Mouse (Mus musculus) CH12.LX (cell line): ENCODE results near the gene Mdc1. TPM values are rescaled to one million over a fixed set of nuclear protein-coding genes. Genes with fewer than 3 reads are reported as not detected.

Experiments
- DNase-seq: peaks from one replicate; pipeline ENCODE4 v3.0.0-alpha.2; 2013; ENCODE audit errors: extremely low read depth
- H3K27ac ChIP-seq: 2 replicates; pipeline ENCODE4 v1.5.1; 2012; ENCODE audit warnings: low read depth, mild to moderate bottlenecking, control low read depth, moderate library complexity; ENCODE audit not compliant: insufficient read depth
- H3K27me3 ChIP-seq: replicated peaks from 2 replicates; pipeline ENCODE3; 2012; ENCODE audit warnings: inconsistent platforms
- H3K36me3 ChIP-seq, 2 experiments: replicated peaks in 1 of 2; 2 replicates each; pipeline versions ENCODE3 to v1.6.1; 2012; ENCODE audit warnings: inconsistent platforms in 1 of 2, low read length in 1 of 2, mild to moderate bottlenecking in 1 of 2, mixed read lengths in 1 of 2, moderate library complexity in 1 of 2; ENCODE audit not compliant: control insufficient read depth in 1 of 2, insufficient read depth in 1 of 2
- H3K4me1 ChIP-seq, 2 experiments: 2 replicates each; pipeline ENCODE4 v1.6.1; 2012; ENCODE audit warnings: inconsistent platforms in 1 of 2, moderate library complexity in 1 of 2; ENCODE audit not compliant: insufficient read depth in 2 of 2, control insufficient read depth in 1 of 2
- H3K4me2 ChIP-seq: 2 replicates; pipeline ENCODE4 v1.6.1; 2012; ENCODE audit warnings: low read depth, mild to moderate bottlenecking, control low read depth; ENCODE audit not compliant: poor library complexity, insufficient read depth, severe bottlenecking
- H3K4me3 ChIP-seq, 3 experiments: fragments of 150-350 bp in 1 of 3; sonication (generic) in 1 of 3; replicated peaks in 1 of 3; 2 replicates each; pipeline versions ENCODE3 to v1.5.1; 2011 to 2012; ENCODE audit warnings: low read depth in 2 of 3, low read length in 2 of 3, mild to moderate bottlenecking in 2 of 3, moderate library complexity in 2 of 3, control low read depth in 1 of 3, improper control_type of control experiment in 1 of 3, inconsistent platforms in 1 of 3, mixed read lengths in 1 of 3; ENCODE audit not compliant: poor library complexity in 1 of 3
- H3K79me2 ChIP-seq: replicated peaks from 2 replicates; pipeline ENCODE4 v1.6.1; 2012; ENCODE audit warnings: mild to moderate bottlenecking, moderate library complexity; ENCODE audit not compliant: control insufficient read depth, poor library complexity, insufficient read depth, severe bottlenecking; ENCODE audit errors: extremely low read depth
- H3K9ac ChIP-seq: 2 replicates; pipeline ENCODE4 v1.6.1; 2012; ENCODE audit warnings: low read depth, mild to moderate bottlenecking, control low read depth, moderate library complexity; ENCODE audit not compliant: insufficient read depth
- H3K9me3 ChIP-seq: replicated peaks from 2 replicates; pipeline ENCODE3; 2012; ENCODE audit warnings: low read length, inconsistent platforms, mixed read lengths
- BHLHE40 ChIP-seq: IDR thresholded peaks from 2 replicates; pipeline ENCODE4 v1.6.1; 2011; ENCODE audit warnings: mild to moderate bottlenecking, low read depth, low read length, improper control_type of control experiment
- CHD1 ChIP-seq: IDR thresholded peaks from 2 replicates; pipeline ENCODE4 v1.6.1; 2012; ENCODE audit warnings: low read depth, low read length, improper control_type of control experiment, inconsistent platforms
- CHD2 ChIP-seq: IDR thresholded peaks from 2 replicates; pipeline ENCODE4 v1.6.1; 2011; ENCODE audit warnings: low read length, improper control_type of control experiment
- CTCF ChIP-seq, 2 experiments: IDR thresholded peaks in 1 of 2; conservative IDR thresholded peaks in 1 of 2; 2 replicates each; pipeline ENCODE4 v1.5.1; 2011 to 2012; ENCODE audit warnings: low read depth in 2 of 2, low read length in 2 of 2, improper control_type of control experiment in 1 of 2, inconsistent platforms in 1 of 2, mild to moderate bottlenecking in 1 of 2, moderate library complexity in 1 of 2
- E2F4 ChIP-seq: IDR thresholded peaks from 2 replicates; pipeline ENCODE4 v1.6.1; 2011; ENCODE audit warnings: low read depth, low read length, improper control_type of control experiment; ENCODE audit not compliant: insufficient replicate concordance
- ELF1 ChIP-seq: IDR thresholded peaks from 2 replicates; pipeline ENCODE4 v1.6.1; 2014; ENCODE audit warnings: low read depth, mild to moderate bottlenecking, inconsistent platforms, low read length, improper control_type of control experiment
- EP300 ChIP-seq: IDR thresholded peaks from 2 replicates; pipeline ENCODE4 v1.6.1; 2011; ENCODE audit warnings: low read length, improper control_type of control experiment
- ETS1 ChIP-seq: conservative IDR thresholded peaks from 2 replicates; pipeline ENCODE4 v1.6.1; 2012; ENCODE audit warnings: low read depth, mild to moderate bottlenecking, inconsistent platforms, low read length, improper control_type of control experiment, moderate library complexity
- GABPA ChIP-seq: IDR thresholded peaks from 2 replicates; pipeline ENCODE4 v1.6.1; 2012; ENCODE audit warnings: low read depth, low read length, improper control_type of control experiment, inconsistent platforms; ENCODE audit not compliant: insufficient replicate concordance
- HCFC1 ChIP-seq: IDR thresholded peaks from 2 replicates; pipeline ENCODE4 v1.6.1; 2012; ENCODE audit warnings: low read depth, mild to moderate bottlenecking, inconsistent platforms, low read length, improper control_type of control experiment
- IRF4 ChIP-seq: IDR thresholded peaks from 2 replicates; pipeline ENCODE4 v1.6.1; 2014; ENCODE audit warnings: low read depth, mild to moderate bottlenecking, inconsistent platforms, low read length, improper control_type of control experiment
- JUN ChIP-seq: IDR thresholded peaks from 2 replicates; pipeline ENCODE4 v1.6.1; 2011; ENCODE audit warnings: low read depth, mild to moderate bottlenecking, low read length, improper control_type of control experiment, moderate library complexity; ENCODE audit not compliant: insufficient read depth
- JUND ChIP-seq: conservative IDR thresholded peaks from 2 replicates; pipeline ENCODE4 v1.6.1; 2011; ENCODE audit warnings: low read depth, low read length, improper control_type of control experiment
- KAT2A ChIP-seq: IDR thresholded peaks from 2 replicates; pipeline ENCODE4 v1.6.1; 2012; ENCODE audit warnings: low read length, improper control_type of control experiment, inconsistent platforms; ENCODE audit not compliant: insufficient replicate concordance
- MAFK ChIP-seq: IDR thresholded peaks from 2 replicates; pipeline ENCODE4 v1.6.1; 2011; ENCODE audit warnings: low read length, improper control_type of control experiment; ENCODE audit not compliant: insufficient replicate concordance
- MAX ChIP-seq: IDR thresholded peaks from 2 replicates; pipeline ENCODE4 v1.6.1; 2011; ENCODE audit warnings: low read length, improper control_type of control experiment
- MAZ ChIP-seq: IDR thresholded peaks from 2 replicates; pipeline ENCODE4 v1.6.1; 2012; ENCODE audit warnings: low read depth, mild to moderate bottlenecking, inconsistent platforms, low read length, improper control_type of control experiment, moderate library complexity
- MEF2A ChIP-seq: IDR thresholded peaks from 2 replicates; pipeline ENCODE4 v1.6.1; 2014; ENCODE audit warnings: low read depth, mild to moderate bottlenecking, inconsistent platforms, low read length, improper control_type of control experiment, borderline replicate concordance
- MXI1 ChIP-seq: IDR thresholded peaks from 2 replicates; pipeline ENCODE4 v1.6.1; 2011; ENCODE audit warnings: mild to moderate bottlenecking, low read depth, low read length, improper control_type of control experiment
- MYC ChIP-seq: IDR thresholded peaks from 2 replicates; pipeline ENCODE4 v1.6.1; 2011; ENCODE audit warnings: low read depth, mild to moderate bottlenecking, improper control_type of control experiment, low read length
- NELFE ChIP-seq: IDR thresholded peaks from 2 replicates; pipeline ENCODE4 v1.6.1; 2011; ENCODE audit warnings: low read depth, low read length, improper control_type of control experiment
- NRF1 ChIP-seq: IDR thresholded peaks from 2 replicates; pipeline ENCODE4 v1.6.1; 2014; ENCODE audit warnings: low read depth, mild to moderate bottlenecking, inconsistent platforms, low read length, improper control_type of control experiment, moderate library complexity
- PAX5 ChIP-seq: IDR thresholded peaks from 2 replicates; pipeline ENCODE4 v1.6.1; 2012; ENCODE audit warnings: low read length, inconsistent platforms, mixed read lengths
- POLR2A ChIP-seq: IDR thresholded peaks from 2 replicates; pipeline ENCODE4 v1.6.1; 2011; ENCODE audit warnings: low read depth, mild to moderate bottlenecking, improper control_type of control experiment, low read length
- POLR2AphosphoS2 ChIP-seq: IDR thresholded peaks from 2 replicates; pipeline ENCODE4 v1.6.1; 2011; ENCODE audit warnings: low read depth, low read length, improper control_type of control experiment
- RAD21 ChIP-seq: IDR thresholded peaks from 2 replicates; pipeline ENCODE4 v1.6.1; 2011; ENCODE audit warnings: low read depth, mild to moderate bottlenecking, low read length, improper control_type of control experiment, moderate library complexity
- RCOR1 ChIP-seq: conservative IDR thresholded peaks from 2 replicates; pipeline ENCODE4 v1.6.1; 2012; ENCODE audit warnings: low read depth, mild to moderate bottlenecking, inconsistent platforms, low read length, improper control_type of control experiment
- SIN3A ChIP-seq: IDR thresholded peaks from 2 replicates; pipeline ENCODE4 v1.6.1; 2012; ENCODE audit warnings: low read length, improper control_type of control experiment, inconsistent platforms
- SMC3 ChIP-seq: IDR thresholded peaks from 2 replicates; pipeline ENCODE4 v1.6.1; 2011; ENCODE audit warnings: low read depth, low read length, improper control_type of control experiment
- TBP ChIP-seq: conservative IDR thresholded peaks from 2 replicates; pipeline ENCODE4 v1.6.1; 2011; ENCODE audit warnings: low read depth, low read length, improper control_type of control experiment
- TCF12 ChIP-seq: IDR thresholded peaks from 2 replicates; pipeline ENCODE4 v1.6.1; 2014; ENCODE audit warnings: low read depth, mild to moderate bottlenecking, inconsistent platforms, low read length, improper control_type of control experiment
- UBTF ChIP-seq: IDR thresholded peaks from 2 replicates; pipeline ENCODE4 v1.6.1; 2012; ENCODE audit warnings: low read depth, mild to moderate bottlenecking, inconsistent platforms, low read length, improper control_type of control experiment, moderate library complexity
- USF1 ChIP-seq: IDR thresholded peaks from 2 replicates; pipeline ENCODE4 v1.6.1; 2014; ENCODE audit warnings: low read depth, mild to moderate bottlenecking, inconsistent platforms, low read length, improper control_type of control experiment
- USF2 ChIP-seq: conservative IDR thresholded peaks from 2 replicates; pipeline ENCODE4 v1.6.1; 2011; ENCODE audit warnings: low read depth, low read length, improper control_type of control experiment
- ZC3H11A ChIP-seq: IDR thresholded peaks from 2 replicates; pipeline ENCODE4 v1.6.1; 2012; ENCODE audit warnings: low read depth, mild to moderate bottlenecking, inconsistent platforms, low read length, improper control_type of control experiment
- ZKSCAN1 ChIP-seq: IDR thresholded peaks from 2 replicates; pipeline ENCODE4 v1.6.1; 2012; ENCODE audit warnings: low read depth, inconsistent platforms, low read length, improper control_type of control experiment, borderline replicate concordance
- ZMIZ1 ChIP-seq: IDR thresholded peaks from 2 replicates; pipeline ENCODE4 v1.6.1; 2012; ENCODE audit warnings: low read depth, mild to moderate bottlenecking, inconsistent platforms, low read length, improper control_type of control experiment
- ZNF384 ChIP-seq: IDR thresholded peaks from 2 replicates; pipeline ENCODE4 v1.6.1; 2012; ENCODE audit warnings: low read depth, low read length, improper control_type of control experiment, inconsistent platforms
- dilution Hi-C: fragments of 300-500 bp; cut with MboI; formaldehyde crosslinking; loops from 2 replicates; pipeline ENCODE4 v1.14.3; 2020; ENCODE audit warnings: low sequenced_read_pairs; ENCODE audit not compliant: extremely low pct_unique_long_range_greater_than_20kb, extremely low pct_ligation_motif_present
- in situ Hi-C: fragments of 300-500 bp; cut with MboI; formaldehyde crosslinking; loops from 3 replicates; pipeline ENCODE4 v1.14.3; 2019; ENCODE audit warnings: low sequenced_read_pairs, low pct_ligation_motif_present, low pct_unique_long_range_greater_than_20kb, mixed read lengths
- polyA plus RNA-seq: library from polyadenylated mRNA; unstranded; fragments of >175 nt; gene quantifications from 2 replicates; pipeline ENCODE4 v1.2.1, GENCODE M21; 2012; ENCODE audit warnings: low read depth; ENCODE audit not compliant: insufficient read length
- total RNA-seq, 2 experiments: library from RNA; depleted of rRNA; stranded (reverse); fragments of 300-350 nt in 1 of 2; fragments of >200 nt in 1 of 2; gene quantifications; 2 replicates each; pipeline ENCODE4 v1.2.3; 2012 to 2014

The Mdc1 gene
- total and polyA plus RNA-seq, 3 experiments, result 3.3 to 15.7 (median 8.2) TPM

GRCm38 (mm10) chr17:35838122-35838544, 3.2 kb upstream of the Mdc1 start, which contains the start of gene Tubb5:
Tubb5 (minus strand) TSS chr17:35838306.
- H3K79me2 ChIP-seq, result peaks cover 38% of the 10 kb centered on the region
- peak within 1 kb of the TSS; percentile 99 for H3K9ac ChIP-seq
- in situ Hi-C loops, result loop anchor here (5.0 kb wide), 1 partner anchor 34 kb away; no protein-coding TSS in a partner anchor
- H3K27me3 ChIP-seq, result no peaks in the 10 kb centered on the region
- H3K4me3 ChIP-seq, result peak within 1 kb of the TSS; percentile 83 to 93 (median 89)
- peaks cover 11 to 45% of the 10 kb centered on the region in 2 experiments for H3K4me1 ChIP-seq
- H3K36me3 ChIP-seq, result peaks cover 35 to 38% of the 10 kb centered on the region in 2 experiments
- dilution Hi-C loops, result no loop called here
- no peaks in the 10 kb centered on the region for H3K9me3 ChIP-seq
- peak within 1 kb of the TSS; percentile 79 for H3K27ac ChIP-seq
- peak; percentile 96 for DNase-seq
- TF ChIP-seq POLR2AphosphoS2 (peak; percentile 89), RAD21 (no peak), MAX (peak; percentile 72; the same call in 1 of the 2 replicates), RCOR1 (no peak), ZKSCAN1 (no peak), BHLHE40 (peak; percentile 96), ZMIZ1 (peak; percentile 95), ELF1 (peak; percentile 56; the same call in 1 of the 2 replicates), TCF12 (peak; percentile 88), CTCF (conservative IDR thresholded peaks at IDR 0.05 in 1 of 2, IDR thresholded peaks at IDR 0.05 in 1 of 2; ENCODE audit: low read depth in 2 of 2, low read length in 2 of 2) (no peak), USF2 (peak; percentile 90), CHD1 (no peak), USF1 (peak; percentile 95), E2F4 (0 out of 2 replicates have a peak, but pooled peaks have one; percentile 10), MYC (no peak; the same call in 1 of the 2 replicates), TBP (peak; percentile 76; the same call in 1 of the 2 replicates), MXI1 (peak; percentile 89), MAFK (no peak), MEF2A (no peak), ETS1 (no peak), ZNF384 (no peak), MAZ (no peak; the same call in 1 of the 2 replicates), PAX5 (no peak), POLR2A (peak; percentile 99), JUND (no peak), NELFE (peak; percentile 98), IRF4 (peak; percentile 39; the same call in 1 of the 2 replicates), JUN (no peak), HCFC1 (peak; percentile 96), ZC3H11A (no peak), UBTF (no peak), SIN3A (peak; percentile 89), SMC3 (no peak), GABPA (no peak; the same call in 1 of the 2 replicates), KAT2A (peak; percentile 72; the same call in 1 of the 2 replicates), EP300 (no peak), NRF1 (peak; percentile 70), CHD2 (no peak)
- peak within 1 kb of the TSS; percentile 95 for H3K4me2 ChIP-seq
